Mouse (Mus musculus) lung, postnatal 0 days (tissue): ENCODE data around the gene Psg18. TPM values are rescaled to one million over a fixed set of nuclear protein-coding genes. Genes with fewer than 3 reads are reported as not detected.
"Not testable (repeated sequence)": the region's sequence is repeated elsewhere in the genome, so short reads cannot be mapped to it uniquely, and the experiment has no call there.

Experiments used
- ATAC-seq: fragments of 200-750 bp; cut with Nextera tagmentation; 2 replicates; pipeline ENCODE4 v1.8.0; 2017; ENCODE audit warnings: moderate library complexity
- DNase-seq: peaks from one replicate; pipeline ENCODE4 v3.0.0-alpha.2; 2016; ENCODE audit warnings: low spot score
- H3K27ac ChIP-seq: fragments of 300-500 bp; sonication (generic); 2 replicates; pipeline ENCODE4 v1.5.1; 2014; ENCODE audit warnings: antibody characterized with exemption, mild to moderate bottlenecking, low read length, mixed read lengths
- H3K27me3 ChIP-seq: fragments of 300-500 bp; sonication (generic); replicated peaks from 2 replicates; pipeline ENCODE4 v1.6.1; 2014; ENCODE audit warnings: low read length, mixed read lengths; ENCODE audit not compliant: insufficient read depth
- H3K36me3 ChIP-seq: fragments of 300-500 bp; sonication (generic); 2 replicates; pipeline ENCODE4 v1.6.1; 2014; ENCODE audit warnings: low read length, mixed read lengths; ENCODE audit not compliant: insufficient read depth
- H3K4me1 ChIP-seq: fragments of 300-500 bp; sonication (generic); 2 replicates; pipeline ENCODE4 v1.6.1; 2014; ENCODE audit warnings: antibody characterized with exemption, low read depth, low read length, mixed read lengths; ENCODE audit not compliant: insufficient read depth
- H3K4me2 ChIP-seq: fragments of 300-500 bp; sonication (generic); replicated peaks from 2 replicates; pipeline ENCODE4 v1.6.1; 2014; ENCODE audit warnings: low read depth, mild to moderate bottlenecking, low read length, moderate library complexity, mixed read lengths
- H3K4me3 ChIP-seq: fragments of 300-500 bp; sonication (generic); 2 replicates; pipeline ENCODE4 v1.5.1; 2014; ENCODE audit warnings: low read depth, low read length
- H3K9ac ChIP-seq: fragments of 300-500 bp; sonication (generic); replicated peaks from 2 replicates; pipeline ENCODE4 v1.6.1; 2014; ENCODE audit warnings: low read depth, mild to moderate bottlenecking
- H3K9me3 ChIP-seq: fragments of 300-500 bp; sonication (generic); 2 replicates; pipeline ENCODE4 v1.6.1; 2016; ENCODE audit warnings: low read length, mixed read lengths
- CTCF ChIP-seq: IDR thresholded peaks from 2 replicates; pipeline ENCODE4 v1.5.1; 2016; ENCODE audit warnings: antibody characterized with exemption, mild to moderate bottlenecking
- EP300 ChIP-seq: IDR thresholded peaks from 2 replicates; pipeline ENCODE4 v1.6.1; 2016; ENCODE audit warnings: antibody characterized with exemption, mild to moderate bottlenecking, control low read depth
- WGBS: fragments of 180-500 bp; shearing (Covaris S2); extraction: QIAGEN DNeasy Blood & Tissue Kit; methylation state at CpG from one replicate; pipeline ENCODE4 v1.1.7; 2014; 5-methylcytosine and 5-hydroxymethylcytosine counted together
- polyA plus RNA-seq: library from polyadenylated mRNA; unstranded; fragments of >200 nt; fragmentation: Nextera tagmentation; extraction: Ambion mirVana; gene quantifications from 2 replicates; pipeline ENCODE4 v1.2.1, GENCODE M21; 2015

Psg18 gene
- not detected in 2 replicates for polyA plus RNA-seq

DNA sequence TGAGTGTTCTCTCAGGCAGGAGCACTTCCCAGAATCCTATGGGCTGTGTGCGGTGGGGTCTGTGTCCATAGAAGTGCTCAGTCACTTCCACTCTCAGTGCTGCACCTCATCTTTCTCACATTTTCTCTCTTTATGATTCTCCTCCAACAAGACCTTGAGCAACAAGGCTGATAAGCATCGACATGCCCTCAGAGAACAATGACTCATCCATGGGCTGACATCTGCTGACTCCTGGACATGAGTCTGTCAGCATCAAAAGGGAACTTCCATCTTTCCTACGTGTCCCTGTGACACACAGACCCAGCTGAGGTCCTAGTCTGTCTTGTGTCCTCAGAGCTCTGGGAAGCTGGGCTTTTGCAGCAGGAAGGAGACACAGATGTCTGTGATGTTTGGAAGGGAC lies at the start of gene Psg18:
Gene Psg18 (minus strand): TSS at position 101 of the 400 bp plus-strand sequence.
- not testable (repeated sequence) for H3K9ac ChIP-seq, H3K4me3 ChIP-seq, ATAC-seq, H3K27me3 ChIP-seq, H3K27ac ChIP-seq, H3K4me2 ChIP-seq, DNase-seq, H3K36me3 ChIP-seq, H3K9me3 ChIP-seq, H3K4me1 ChIP-seq
- WGBS = 66% methylated on average over 3 of the region's 3 CpGs

DNA sequence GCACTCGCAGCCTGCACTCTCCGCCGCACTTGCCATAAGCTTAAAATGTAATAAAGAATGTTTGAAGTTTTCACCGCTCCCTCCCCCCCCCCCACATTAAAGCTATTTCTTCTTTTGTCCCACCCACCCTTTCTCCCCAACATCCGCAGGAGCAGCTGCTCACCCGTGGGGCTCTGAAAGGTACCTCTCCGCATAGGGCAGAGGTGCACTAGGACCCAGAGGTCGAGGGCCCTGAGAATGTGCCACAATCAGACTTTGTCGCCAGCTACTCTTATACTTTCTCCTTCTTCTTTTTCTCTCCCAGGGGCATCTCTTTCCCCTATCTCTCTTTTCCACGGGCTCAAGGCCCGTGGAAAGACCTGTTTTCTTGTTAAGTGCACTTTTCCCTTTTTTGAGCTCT lies 48.6 kb upstream of the Psg18 start:
- ATAC-seq (no peak), DNase-seq (no peak)
- Histone ChIP-seq H3K27me3 (no peaks in the 10 kb centered on the region), H3K9me3 (no peaks in the 10 kb centered on the region), H3K36me3 (no peaks in the 10 kb centered on the region), H3K9ac (no peak overlapping the region), H3K27ac (no peak overlapping the region), H3K4me2 (no peak overlapping the region), H3K4me3 (no peak overlapping the region), H3K4me1 (no peaks in the 10 kb centered on the region)
- WGBS = 44% methylated on average over 10 of the region's 11 CpGs
- TF ChIP-seq CTCF = no peak
- no peak for TF ChIP-seq EP300

DNA sequence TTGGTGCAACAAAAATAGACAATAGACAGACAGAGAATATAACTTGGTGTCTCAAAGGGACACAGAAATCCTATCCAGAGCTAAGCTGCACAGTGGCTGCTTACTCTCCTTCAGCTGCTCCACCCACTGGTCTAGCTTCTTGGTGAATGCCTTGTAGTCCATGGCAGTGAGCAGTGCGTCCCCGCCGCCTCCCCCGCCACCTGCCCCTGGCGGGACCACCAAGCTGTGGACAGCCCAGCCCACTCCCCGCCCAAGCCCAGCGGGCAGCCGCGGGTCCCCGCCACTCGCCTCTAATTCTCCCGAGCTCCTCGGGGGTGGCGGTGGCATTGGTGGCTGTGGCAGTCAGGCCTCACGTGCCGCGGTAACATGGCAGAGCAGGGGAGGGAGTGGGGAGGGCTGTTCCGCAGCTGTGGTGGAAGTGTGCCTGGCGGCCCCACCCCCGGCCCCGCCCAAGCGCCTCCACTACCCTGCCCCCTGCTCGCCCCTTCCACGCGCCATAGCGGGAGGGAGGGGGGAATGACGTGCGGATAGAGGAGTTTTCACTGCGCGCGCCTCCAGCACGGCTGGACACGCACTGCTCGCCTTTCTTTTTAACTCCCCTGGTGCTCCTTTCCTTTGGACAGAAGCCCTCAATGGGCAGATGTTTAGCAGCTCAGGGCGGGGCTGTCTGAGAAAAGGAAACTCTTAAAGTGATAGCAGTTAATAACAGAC lies 47.9 kb upstream of the Psg18 start:
- H3K9ac ChIP-seq = no peak overlapping the region
- no peaks in the 10 kb centered on the region for H3K4me1 ChIP-seq
- no peak overlapping the region for H3K4me2 ChIP-seq
- no peaks in the 10 kb centered on the region for H3K27me3 ChIP-seq
- no peaks in the 10 kb centered on the region for H3K36me3 ChIP-seq
- no peak overlapping the region for H3K4me3 ChIP-seq
- no peak overlapping the region for H3K27ac ChIP-seq
- WGBS = 40% methylated on average over 28 of the region's 35 CpGs
- TF ChIP-seq CTCF (no peak), EP300 (no peak)
- H3K9me3 ChIP-seq = no peaks in the 10 kb centered on the region
- DNase-seq (no peak), ATAC-seq (no peak)

DNA sequence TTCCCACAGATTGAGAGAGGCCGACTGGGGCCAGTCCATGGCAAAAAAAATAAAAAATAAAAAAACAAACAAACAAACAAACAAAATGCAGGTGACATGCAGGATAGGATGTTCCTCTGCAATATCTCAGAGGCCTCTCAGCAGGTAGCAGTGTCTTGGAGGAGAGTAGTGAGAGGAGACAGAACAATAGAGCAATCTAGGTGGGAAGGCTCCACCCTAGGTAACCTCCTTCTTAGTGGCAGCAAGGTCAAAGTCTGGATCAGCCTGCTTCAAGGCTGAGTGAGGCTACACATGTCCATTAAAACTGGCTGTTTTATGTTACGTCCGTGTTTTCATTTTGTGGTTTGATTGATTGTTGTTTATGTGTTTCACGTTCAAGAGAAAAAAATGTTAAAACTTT lies 36.7 kb upstream of the Psg18 start:
- H3K4me3 ChIP-seq, ATAC-seq, H3K27me3 ChIP-seq, H3K36me3 ChIP-seq, DNase-seq, H3K9me3 ChIP-seq, H3K4me1 ChIP-seq, H3K4me2 ChIP-seq, H3K9ac ChIP-seq, H3K27ac ChIP-seq: not testable (repeated sequence)
- WGBS = 58% methylated on average over 4 of the region's 4 CpGs

DNA sequence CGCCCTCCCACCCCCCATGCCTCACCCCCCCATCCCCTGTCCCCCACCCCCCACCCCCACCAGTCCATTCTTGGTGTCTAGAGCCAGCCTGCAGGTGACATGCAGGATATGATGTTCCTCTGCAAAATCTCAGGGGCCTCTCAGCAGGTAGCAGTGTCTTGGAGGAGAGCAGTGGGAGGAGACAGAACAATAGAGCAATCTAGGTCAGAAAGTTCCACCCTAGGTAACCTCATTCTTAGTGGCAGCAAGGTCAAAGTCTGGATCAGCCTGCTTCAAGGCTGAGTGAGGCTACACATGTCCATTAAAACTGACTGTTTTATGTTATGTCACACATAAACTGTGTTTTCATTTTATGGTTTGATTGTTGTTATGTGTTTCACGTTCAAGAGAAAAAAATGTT lies 23.5 kb upstream of the Psg18 start:
- Histone ChIP-seq H3K27ac (no peak overlapping the region), H3K4me1 (no peaks in the 10 kb centered on the region), H3K9me3 (no peaks in the 10 kb centered on the region), H3K9ac (no peak overlapping the region), H3K36me3 (no peaks in the 10 kb centered on the region), H3K4me3 (no peak overlapping the region), H3K4me2 (no peak overlapping the region), H3K27me3 (no peaks in the 10 kb centered on the region)
- WGBS = 72% methylated on average over 1 of the region's 2 CpGs
- ATAC-seq (no peak), DNase-seq (no peak)
- TF ChIP-seq CTCF = no peak
- TF ChIP-seq EP300 = no peak

DNA sequence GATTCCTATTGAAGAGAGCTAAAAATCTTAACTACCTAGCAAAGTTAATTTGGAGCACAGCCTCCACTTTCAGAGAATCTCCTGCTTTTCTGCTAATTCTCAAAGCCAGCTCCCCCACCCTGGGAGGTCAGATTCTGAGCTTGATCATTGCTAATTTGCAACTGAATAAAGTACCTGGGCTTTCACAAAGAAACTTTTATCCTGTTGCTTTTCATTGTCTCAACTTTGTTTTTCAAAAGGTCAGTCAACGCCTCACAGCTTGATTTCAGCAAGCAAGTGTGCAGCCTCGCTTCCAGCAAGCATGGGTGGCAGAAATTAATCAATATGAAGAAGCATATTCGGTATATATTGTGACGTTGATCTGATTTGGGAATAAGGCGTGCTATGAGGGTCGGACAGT lies 19.4 kb downstream of the Psg18 start:
- H3K4me3 ChIP-seq, H3K36me3 ChIP-seq, ATAC-seq, H3K27me3 ChIP-seq, H3K9ac ChIP-seq, DNase-seq, H3K27ac ChIP-seq, H3K4me1 ChIP-seq, H3K9me3 ChIP-seq, H3K4me2 ChIP-seq: not testable (repeated sequence)
- whole genome bisulfite sequencing = 72% methylated on average over 6 of the region's 6 CpGs

Other genes with a start within 250 kb of the Psg18 start
- gene Igfl3, start 178.5 kb downstream of the Psg18 start, polyA plus RNA-seq = not detected in 2 replicates
- not detected in 2 replicates for gene Mill1, start 109.7 kb downstream of the Psg18 start, polyA plus RNA-seq
- not detected in 2 replicates for gene Psg28, start 77.0 kb upstream of the Psg18 start, polyA plus RNA-seq
- gene Psg26, start 129.2 kb upstream of the Psg18 start, polyA plus RNA-seq = not detected in 2 replicates
- not detected in 2 replicates for gene Psg25, start 177.3 kb upstream of the Psg18 start, polyA plus RNA-seq
- not detected in 2 replicates for gene Psg27, start 212.3 kb upstream of the Psg18 start, polyA plus RNA-seq